Mouse (Mus musculus) liver, embryonic 13.5 days (tissue): Measurements from ENCODE around the gene Cd9. TPM values are rescaled to one million over a fixed set of nuclear protein-coding genes. Genes with fewer than 3 reads are reported as not detected.

Experiments used
- ATAC-seq: fragments of 200-750 bp; cut with Nextera tagmentation; 2 replicates; pipeline ENCODE4 v1.8.0; 2017; ENCODE audit warnings: low read depth, mild to moderate bottlenecking, moderate number of reproducible peaks, moderate library complexity
- DNase-seq: peaks from one replicate; pipeline ENCODE4 v3.0.0; 2022
- H3K27ac ChIP-seq: fragments of 300-500 bp; sonication (generic); 2 replicates; pipeline ENCODE4 v1.5.1; 2015; ENCODE audit warnings: moderate library complexity, mild to moderate bottlenecking, inconsistent platforms
- H3K27me3 ChIP-seq: fragments of 300-500 bp; sonication (generic); 2 replicates; pipeline ENCODE4 v1.6.1; 2015; ENCODE audit warnings: mild to moderate bottlenecking, inconsistent platforms
- H3K36me3 ChIP-seq: fragments of 300-500 bp; sonication (generic); 2 replicates; pipeline ENCODE4 v1.6.1; 2015; ENCODE audit warnings: mild to moderate bottlenecking, inconsistent platforms
- H3K4me1 ChIP-seq: fragments of 300-500 bp; sonication (generic); replicated peaks from 2 replicates; pipeline ENCODE4 v1.6.1; 2015; ENCODE audit warnings: inconsistent platforms
- H3K4me2 ChIP-seq: fragments of 300-500 bp; sonication (generic); 2 replicates; pipeline ENCODE4 v1.6.1; 2015; ENCODE audit warnings: inconsistent platforms, mild to moderate bottlenecking, moderate library complexity
- H3K4me3 ChIP-seq: fragments of 300-500 bp; sonication (generic); replicated peaks from 2 replicates; pipeline ENCODE4 v1.5.1; 2015; ENCODE audit warnings: mild to moderate bottlenecking, inconsistent platforms
- H3K9ac ChIP-seq: fragments of 300-500 bp; sonication (generic); 2 replicates; pipeline ENCODE4 v1.6.1; 2015; ENCODE audit warnings: mild to moderate bottlenecking, inconsistent platforms
- H3K9me3 ChIP-seq: fragments of 300-500 bp; sonication (generic); replicated peaks from 2 replicates; pipeline ENCODE4 v1.6.1; 2016; ENCODE audit warnings: inconsistent platforms
- WGBS: fragments of 180-500 bp; shearing (Covaris S2); methylation state at CpG from one replicate; pipeline ENCODE4 v1.1.7; 2015; ENCODE audit not compliant: insufficient replicate concordance; 5-methylcytosine and 5-hydroxymethylcytosine counted together
- polyA plus RNA-seq: library from polyadenylated mRNA; unstranded; fragments of >200 nt; fragmentation: Nextera tagmentation; extraction: Ambion mirVana; gene quantifications from 2 replicates; pipeline ENCODE4 v1.2.1, GENCODE M21; 2015

The Cd9 gene
- polyA plus RNA-seq, 1 experiment from 2014 or later, result 92.5 TPM

GRCm38 (mm10) chr6:125422051-125422822 is 72.4 kb downstream of the Cd9 start:
- Histone ChIP-seq H3K4me3 (peak overlapping the region; percentile 26), H3K36me3 (no peaks in the 10 kb centered on the region), H3K4me1 (peaks cover 40% of the 10 kb centered on the region), H3K9me3 (no peaks in the 10 kb centered on the region), H3K27me3 (0 out of 2 replicates have a peak, but pooled peaks cover 3% of the 10 kb centered on the region), H3K4me2 (peak overlapping the region; percentile 44), H3K27ac (no peak overlapping the region), H3K9ac (peak overlapping the region; percentile 36; the same call in 1 of the 2 replicates)
- peak; percentile 49 for ATAC-seq
- DNase-seq, result peak; percentile 61
- 16% methylated on average over 20 of the region's 20 CpGs for WGBS

DNA sequence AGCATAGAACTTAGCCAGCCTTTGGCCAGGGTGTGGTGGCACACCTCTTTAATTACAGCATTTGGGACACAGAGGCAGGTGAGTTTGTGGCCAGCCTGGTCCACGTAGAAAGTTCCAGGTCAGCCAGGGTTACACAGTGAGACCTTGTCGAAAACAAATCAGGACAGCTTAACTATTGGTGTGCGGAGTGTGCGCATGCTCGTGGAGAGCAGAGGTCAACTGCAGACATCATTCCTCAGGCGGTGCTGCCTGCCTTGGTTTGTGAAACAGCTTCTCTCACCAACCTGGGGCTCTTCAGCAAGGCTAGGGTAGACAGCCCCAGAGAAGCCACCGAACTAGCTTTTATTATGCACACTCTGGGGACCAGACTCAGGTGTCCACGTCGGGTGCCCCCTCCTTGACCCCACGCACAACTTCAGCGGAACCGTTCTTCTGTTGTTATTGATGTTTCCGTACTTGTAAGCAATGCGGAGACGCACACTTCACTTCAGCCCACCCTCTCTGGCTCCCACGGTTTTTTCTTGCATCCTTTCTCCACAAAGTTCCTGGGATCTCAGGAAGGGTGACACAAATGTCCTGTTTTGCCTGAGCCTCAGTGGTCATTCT is 74.0 kb downstream of the Cd9 start:
- ATAC-seq, result no peak

GRCm38 (mm10) chr6:125418744-125419143 is 75.8 kb downstream of the Cd9 start:
- peak; percentile 56 for DNase-seq
- Histone ChIP-seq H3K9ac (no peak overlapping the region), H3K27ac (no peak overlapping the region), H3K36me3 (no peaks in the 10 kb centered on the region), H3K9me3 (no peaks in the 10 kb centered on the region), H3K4me3 (no peak overlapping the region), H3K4me1 (peaks cover 20% of the 10 kb centered on the region), H3K4me2 (no peak overlapping the region), H3K27me3 (0 out of 2 replicates have a peak, but pooled peaks cover 3% of the 10 kb centered on the region)
- peak; percentile 44; the same call in 1 of the 2 replicates for ATAC-seq
- 6% methylated on average over 9 of the region's 9 CpGs for WGBS

More for the DNA sequence above, 74.0 kb downstream of the Cd9 start:
- no peaks in the 10 kb centered on the region for H3K36me3 ChIP-seq
- 0 out of 2 replicates have a peak, but pooled peaks cover 3% of the 10 kb centered on the region for H3K27me3 ChIP-seq
- no peaks in the 10 kb centered on the region for H3K9me3 ChIP-seq
- DNase-seq, result no peak
- H3K9ac ChIP-seq, result no peak overlapping the region
- WGBS, result 70% methylated on average over 16 of the region's 16 CpGs
- peaks cover 28% of the 10 kb centered on the region for H3K4me1 ChIP-seq
- H3K27ac ChIP-seq, result no peak overlapping the region
- H3K4me2 ChIP-seq, result no peak overlapping the region
- no peak overlapping the region for H3K4me3 ChIP-seq

DNA sequence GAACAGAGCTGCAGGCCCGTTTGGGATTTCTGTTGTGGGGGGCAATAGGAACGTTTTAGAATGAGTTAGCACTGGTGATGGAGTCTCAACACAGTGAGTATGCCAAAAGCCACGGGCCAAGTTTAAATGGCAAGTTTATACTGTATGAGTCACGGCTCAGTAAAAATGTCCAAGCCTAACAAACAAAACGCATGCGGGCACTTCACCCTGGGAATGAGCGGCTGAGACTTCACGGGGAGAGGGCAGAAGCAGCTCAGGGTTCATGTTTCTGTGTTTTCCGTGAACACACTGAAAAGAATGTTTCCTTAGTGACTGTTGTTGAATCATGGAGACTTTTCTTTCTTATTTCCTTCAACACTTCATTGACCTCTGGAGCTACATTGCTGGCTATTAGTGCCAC is 81.3 kb downstream of the Cd9 start:
- no peak overlapping the region for H3K4me2 ChIP-seq
- ATAC-seq, result no peak
- no peak for DNase-seq
- H3K36me3 ChIP-seq, result no peaks in the 10 kb centered on the region
- no peak overlapping the region for H3K9ac ChIP-seq
- WGBS, result 71% methylated on average over 9 of the region's 9 CpGs
- H3K4me3 ChIP-seq, result no peak overlapping the region
- H3K27ac ChIP-seq, result no peak overlapping the region
- no peaks in the 10 kb centered on the region for H3K9me3 ChIP-seq
- 0 out of 2 replicates have a peak, but pooled peaks cover 4% of the 10 kb centered on the region for H3K4me1 ChIP-seq
- 0 out of 2 replicates have a peak, but pooled peaks cover 3% of the 10 kb centered on the region for H3K27me3 ChIP-seq

DNA sequence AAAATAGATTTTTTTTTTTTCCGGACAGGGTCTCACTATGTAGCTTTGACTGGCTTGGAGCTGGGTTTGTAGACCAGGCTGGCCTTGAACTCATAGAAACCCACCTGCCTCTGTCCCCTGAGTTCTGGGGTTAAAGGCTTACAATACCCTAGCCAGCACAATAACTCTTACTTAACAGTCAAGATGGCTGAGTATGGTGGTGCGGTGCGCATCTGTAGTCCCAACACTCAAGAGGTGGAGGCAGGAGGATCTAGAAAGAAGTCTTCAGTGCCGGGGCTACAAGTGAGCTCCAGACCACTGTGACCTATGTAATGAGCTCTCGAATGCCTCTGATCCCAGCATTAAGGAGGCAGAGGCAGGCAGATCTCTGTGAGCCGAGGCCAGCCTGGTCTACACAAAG is 82.9 kb downstream of the Cd9 start:
- Histone ChIP-seq H3K4me1 (0 out of 2 replicates have a peak, but pooled peaks cover 4% of the 10 kb centered on the region), H3K9ac (no peak overlapping the region), H3K9me3 (no peaks in the 10 kb centered on the region), H3K27me3 (no peaks in the 10 kb centered on the region), H3K36me3 (no peaks in the 10 kb centered on the region), H3K4me3 (no peak overlapping the region), H3K27ac (no peak overlapping the region), H3K4me2 (no peak overlapping the region)
- DNase-seq, result no peak
- 71% methylated on average over 6 of the region's 6 CpGs for WGBS
- no peak for ATAC-seq

GRCm38 (mm10) chr6:125410995-125411547 is 83.5 kb downstream of the Cd9 start:
- Histone ChIP-seq H3K9me3 (no peaks in the 10 kb centered on the region), H3K36me3 (no peaks in the 10 kb centered on the region), H3K27me3 (no peaks in the 10 kb centered on the region), H3K27ac (no peak overlapping the region), H3K4me2 (no peak overlapping the region), H3K9ac (no peak overlapping the region), H3K4me3 (no peak overlapping the region), H3K4me1 (0 out of 2 replicates have a peak, but pooled peaks cover 4% of the 10 kb centered on the region)
- DNase-seq (no peak), ATAC-seq (peak; percentile 15; the same call in 1 of the 2 replicates)
- 31% methylated on average over 8 of the region's 8 CpGs for WGBS

DNA sequence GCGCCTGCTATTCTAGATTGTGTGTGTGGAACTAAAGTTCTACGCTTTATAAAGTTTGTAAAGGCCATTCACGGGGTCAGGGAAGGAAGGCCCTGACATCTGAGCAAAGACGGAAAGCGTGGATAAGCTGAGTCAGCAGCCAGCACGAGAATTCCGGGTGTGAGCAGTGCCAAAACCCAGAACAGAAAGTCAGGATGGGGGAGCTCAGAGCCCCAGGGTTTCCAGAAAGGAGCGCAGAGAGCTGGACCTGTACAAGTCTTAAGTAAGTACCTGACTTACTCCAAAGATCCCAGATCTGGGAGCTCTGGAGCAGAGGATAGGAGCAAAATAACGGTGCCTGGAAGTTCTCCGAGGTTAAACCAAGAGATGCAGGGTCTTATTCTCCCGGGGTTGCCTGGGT is 84.0 kb downstream of the Cd9 start:
- no peak overlapping the region for H3K27ac ChIP-seq
- 51% methylated on average over 11 of the region's 11 CpGs for WGBS
- H3K4me3 ChIP-seq, result no peak overlapping the region
- H3K4me2 ChIP-seq, result no peak overlapping the region
- H3K9me3 ChIP-seq, result no peaks in the 10 kb centered on the region
- H3K36me3 ChIP-seq, result no peaks in the 10 kb centered on the region
- DNase-seq, result no peak
- no peak overlapping the region for H3K9ac ChIP-seq
- 0 out of 2 replicates have a peak, but pooled peaks cover 4% of the 10 kb centered on the region for H3K4me1 ChIP-seq
- H3K27me3 ChIP-seq, result no peaks in the 10 kb centered on the region
- no peak for ATAC-seq

Other genes starting within 250 kb of the Cd9 start
- gene Tuba3a, start 208.7 kb downstream of the Cd9 start, polyA plus RNA-seq, result not detected in 2 replicates
- gene Ltbr, start 180.9 kb downstream of the Cd9 start, polyA plus RNA-seq, result 18.3 and 18.4 TPM in 2 replicates
- 0.31 and 0.37 TPM in 2 replicates for gene Scnn1a, start 174.1 kb downstream of the Cd9 start, polyA plus RNA-seq
- gene Tnfrsf1a, start 145.4 kb downstream of the Cd9 start, polyA plus RNA-seq, result 19.6 and 23.4 TPM in 2 replicates
- gene Plekhg6, start 114.0 kb downstream of the Cd9 start, polyA plus RNA-seq, result 0.31 and 0.56 TPM in 2 replicates
- gene Vwf, start 52.0 kb upstream of the Cd9 start, polyA plus RNA-seq, result 12.7 and 13.3 TPM in 2 replicates
- 0.13 and 0.18 TPM in 2 replicates for gene Ano2, start 195.6 kb upstream of the Cd9 start, polyA plus RNA-seq